22 mouse cellular contexts compared by ENCODE assay signal in the genomic region with DNA sequence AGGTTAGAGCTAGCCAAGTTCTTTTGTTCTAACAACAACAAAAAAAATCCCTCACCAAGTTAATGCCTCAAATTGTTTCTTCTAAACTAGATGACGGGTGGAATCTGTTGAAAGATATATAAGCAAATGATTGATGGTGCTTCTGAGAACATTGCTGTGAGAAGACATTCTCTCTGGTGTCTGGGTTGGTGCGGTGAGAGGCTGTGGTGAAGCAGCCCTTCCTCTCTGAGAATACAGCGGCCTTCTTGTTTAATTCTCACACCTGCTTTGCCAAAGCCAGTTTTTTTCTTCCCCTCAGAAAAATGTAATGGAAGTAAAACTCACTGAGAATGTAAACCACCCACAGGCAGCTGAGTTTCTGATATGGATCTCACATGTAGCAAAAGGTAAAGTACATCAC. TPM values are rescaled to one million over a fixed set of nuclear protein-coding genes. Genes with fewer than 3 reads are reported as not detected.
DNase-seq lines count a peak whose midpoint lies in the region; ATAC-seq and TF ChIP-seq lines count a peak whose summit lies in the region.
"Had no signal": no experiment of that assay in that cellular context is flagged by ENCODE, and none has a peak within 500 bp of the region (broad histone marks: within the 10 kb centered on the region; RNA-seq: fewer than 3 reads in every experiment).

No protein-coding gene starts in this region.

- no peak overlapping the region for H3K27ac ChIP-seq in liver, embryonic 11.5 days (ENCODE audit: low read depth, low read length)
- H3K27ac ChIP-seq in bone marrow, adult 2 months (ENCODE audit: control insufficient read depth, insufficient read depth, low read depth, low read length, poor library complexity), result peak overlapping the region; percentile 39; the same call in 1 of the 2 replicates
- H3K27ac ChIP-seq in liver, embryonic 12.5 days, result peak overlapping the region; percentile 89
- H3K27ac ChIP-seq in neural tube, embryonic 15.5 days (replicated peaks), result no peak overlapping the region
- H3K27ac ChIP-seq: embryonic facial prominence, embryonic 12.5 days; forebrain, embryonic 10.5 days; heart, embryonic 10.5 days; hindbrain, embryonic 13.5 days; macrophage had no signal

- H3K27me3 ChIP-seq in liver, embryonic 11.5 days (replicated peaks; ENCODE audit: control insufficient read depth, insufficient read depth, low read length), result no peaks in the 10 kb centered on the region
- H3K27me3 ChIP-seq in liver, embryonic 12.5 days (replicated peaks), result no peaks in the 10 kb centered on the region
- no peaks in the 10 kb centered on the region for H3K27me3 ChIP-seq in neural tube, embryonic 15.5 days (replicated peaks)
- H3K27me3 ChIP-seq: embryonic facial prominence, embryonic 12.5 days; hindbrain, embryonic 13.5 days had no signal

- WGBS in liver, embryonic 11.5 days, result 42% methylated on average over 3 of the region's 3 CpGs
- WGBS in bone marrow, adult 2 months, result 24% methylated on average over 3 of the region's 3 CpGs
- 30% methylated on average over 3 of the region's 3 CpGs for WGBS in liver, embryonic 12.5 days (ENCODE audit: insufficient replicate concordance)
- 70% methylated on average over 3 of the region's 3 CpGs for WGBS in neural tube, embryonic 15.5 days
- WGBS in lung, adult 2 months, result 31% methylated on average over 3 of the region's 3 CpGs

- no peak for DNase-seq in liver, embryonic 11.5 days (ENCODE audit: low spot score)
- DNase-seq in liver, result no peak
- DNase-seq in naive thymus-derived CD4-positive, alpha-beta T cell, adult 2 months (ENCODE audit: low read depth), result peak; percentile 56
- no peak for DNase-seq in lung, adult 2 months
- no peak for DNase-seq in adrenal gland, postnatal 10 days
- DNase-seq: cerebellum, adult 18-20 months; heart, postnatal 10 days; left cerebral cortex, postnatal 4 days; lung, embryonic 14.5 days; midbrain, embryonic 14.5 days; right cerebral cortex, adult 18-20 months had no signal

- no peak overlapping the region for H3K9ac ChIP-seq in liver, embryonic 11.5 days (ENCODE audit: low read depth, low read length)
- H3K9ac ChIP-seq in liver, embryonic 12.5 days, result peak overlapping the region; percentile 61
- H3K9ac ChIP-seq in neural tube, embryonic 15.5 days (replicated peaks), result no peak overlapping the region
- H3K9ac ChIP-seq: embryonic facial prominence, embryonic 12.5 days; hindbrain, embryonic 13.5 days; lung, embryonic 14.5 days had no signal

- H3K4me2 ChIP-seq in liver, embryonic 11.5 days, result no peak overlapping the region
- H3K4me2 ChIP-seq in liver, embryonic 12.5 days, result peak overlapping the region; percentile 50
- no peak overlapping the region for H3K4me2 ChIP-seq in neural tube, embryonic 15.5 days
- H3K4me2 ChIP-seq: embryonic facial prominence, embryonic 12.5 days; hindbrain, embryonic 13.5 days; lung, embryonic 14.5 days had no signal

- TF ChIP-seq POLR2A in bone marrow, adult 2 months (IDR thresholded peaks at IDR 0.05; ENCODE audit: borderline replicate concordance, control insufficient read depth, low read depth, low read length), result no peak
- no peak for TF ChIP-seq POLR2A in lung, adult 2 months (IDR thresholded peaks at IDR 0.05; ENCODE audit: borderline replicate concordance, extremely low read depth, low read depth, low read length)

- H3K4me1 ChIP-seq in liver, embryonic 11.5 days (replicated peaks; ENCODE audit: control insufficient read depth, insufficient read depth, low read length), result 0 out of 2 replicates have a peak, but pooled peaks cover 2% of the 10 kb centered on the region
- H3K4me1 ChIP-seq in bone marrow, adult 2 months (ENCODE audit: control insufficient read depth, insufficient read depth, low read length), result no peaks in the 10 kb centered on the region; the same call in 1 of the 2 replicates
- peaks cover 47% of the 10 kb centered on the region for H3K4me1 ChIP-seq in liver, embryonic 12.5 days
- H3K4me1 ChIP-seq in neural tube, embryonic 15.5 days, result no peaks in the 10 kb centered on the region
- no peaks in the 10 kb centered on the region for H3K4me1 ChIP-seq in lung, adult 2 months (ENCODE audit: control insufficient read depth, insufficient read depth, low read length)
- H3K4me1 ChIP-seq: embryonic facial prominence, embryonic 12.5 days; forebrain, embryonic 10.5 days; hindbrain, embryonic 13.5 days had no signal

- ATAC-seq in liver, embryonic 11.5 days (replicated peaks; ENCODE audit: low FRiP score), result 0 out of 2 replicates have a peak, but pooled peaks have one; percentile 35
- ATAC-seq in liver, embryonic 12.5 days, result peak; percentile 34; the same call in 1 of the 2 replicates
- ATAC-seq in neural tube, embryonic 15.5 days (ENCODE audit: low FRiP score), result no peak
- ATAC-seq: Patski had no signal

- no peaks in the 10 kb centered on the region for H3K36me3 ChIP-seq in liver, embryonic 11.5 days (ENCODE audit: control insufficient read depth, insufficient read depth, low read length)
- H3K36me3 ChIP-seq in liver, embryonic 12.5 days, result no peaks in the 10 kb centered on the region
- no peaks in the 10 kb centered on the region for H3K36me3 ChIP-seq in neural tube, embryonic 15.5 days
- H3K36me3 ChIP-seq: embryonic facial prominence, embryonic 12.5 days; forebrain, embryonic 10.5 days; heart, embryonic 10.5 days; hindbrain, embryonic 13.5 days had no signal

- H3K9me3 ChIP-seq in liver, embryonic 11.5 days (ENCODE audit: control insufficient read depth, low read length), result no peaks in the 10 kb centered on the region
- no peaks in the 10 kb centered on the region for H3K9me3 ChIP-seq in liver, embryonic 12.5 days (replicated peaks)
- no peaks in the 10 kb centered on the region for H3K9me3 ChIP-seq in neural tube, embryonic 15.5 days (replicated peaks)
- H3K9me3 ChIP-seq: embryonic facial prominence, embryonic 12.5 days; forebrain, embryonic 10.5 days; heart, embryonic 10.5 days; hindbrain, embryonic 13.5 days had no signal

- H3K4me3 ChIP-seq in liver, embryonic 11.5 days (ENCODE audit: low read depth, low read length), result no peak overlapping the region
- no peak overlapping the region for H3K4me3 ChIP-seq in bone marrow, adult 2 months (replicated peaks; ENCODE audit: control insufficient read depth, low read depth, low read length)
- peak overlapping the region; percentile 23 for H3K4me3 ChIP-seq in liver, embryonic 12.5 days
- H3K4me3 ChIP-seq in neural tube, embryonic 15.5 days (replicated peaks), result no peak overlapping the region
- no peak overlapping the region for H3K4me3 ChIP-seq in lung, adult 2 months (replicated peaks; ENCODE audit: extremely low read depth, low read depth, low read length)
- H3K4me3 ChIP-seq: embryonic facial prominence, embryonic 12.5 days; forebrain, embryonic 10.5 days; heart, embryonic 10.5 days; hindbrain, embryonic 13.5 days; myocyte had no signal

- no peak for TF ChIP-seq CTCF in bone marrow, adult 2 months (IDR thresholded peaks at IDR 0.05; ENCODE audit: control insufficient read depth, insufficient read depth, low read length)
- TF ChIP-seq CTCF in lung, adult 2 months (IDR thresholded peaks at IDR 0.05; ENCODE audit: insufficient read depth, low read length), result no peak

RNA-seq across cellular contexts. Expression of a gene that starts 36.3 kb away (rescaled TPM):
- 0.66 and 0.84 TPM in 2 replicates for polyA plus RNA-seq in liver, embryonic 11.5 days (2014; fragmentation: Nextera tagmentation; extraction: Ambion mirVana)
- 7.5 TPM in 1 of 2 replicates, not detected in the other for polyA plus RNA-seq in bone marrow, adult 2 months (2011; ENCODE audit: insufficient read depth, insufficient read length, low replicate concordance, missing spikeins)
- polyA plus RNA-seq in liver, embryonic 12.5 days (2016; fragmentation: Nextera tagmentation; extraction: Ambion mirVana), result 0.32 and 0.41 TPM in 2 replicates
- 3.1 and 5.2 TPM in 2 replicates for polyA plus RNA-seq in neural tube, embryonic 15.5 days (2015; fragmentation: Nextera tagmentation; extraction: Ambion mirVana)
- polyA plus RNA-seq in lung, adult 2 months (2012; rRNA removed), result 4.7 and 6.4 TPM in 2 replicates
- not detected for total RNA-seq in adrenal gland, postnatal 10 days (2021)
- total RNA-seq: gastrocnemius, adult 8-10 months; heart, postnatal 10 days had no signal
- polyA plus RNA-seq: myocyte, Patski had no signal

RNA-seq across cellular contexts. Expression of a gene that starts 57.8 kb away (rescaled TPM):
- polyA plus RNA-seq in liver, embryonic 11.5 days (2014; fragmentation: Nextera tagmentation; extraction: Ambion mirVana), result 0.14 and 0.38 TPM in 2 replicates
- polyA plus RNA-seq in bone marrow, adult 2 months (2011; ENCODE audit: insufficient read depth, insufficient read length, low replicate concordance, missing spikeins), result 12.1 and 14.5 TPM in 2 replicates
- polyA plus RNA-seq in liver, embryonic 12.5 days (2016; fragmentation: Nextera tagmentation; extraction: Ambion mirVana), result 0.30 and 0.57 TPM in 2 replicates
- polyA plus RNA-seq in neural tube, embryonic 15.5 days (2015; fragmentation: Nextera tagmentation; extraction: Ambion mirVana), result 0.04 and 4.3 TPM in 2 replicates
- 1.4 and 2.3 TPM in 2 replicates for polyA plus RNA-seq in lung, adult 2 months (2012; rRNA removed)
- total RNA-seq in adrenal gland, postnatal 10 days (2021), result 1 to 10 TPM; 1.8 to 3.0 TPM
- polyA plus RNA-seq: forebrain, embryonic 10.5 days; heart, embryonic 10.5 days; hindbrain, embryonic 13.5 days; midbrain, embryonic 14.5 days; myocyte; Patski had no signal

Comparison
In these comparisons a context has a peak if more than half of its experiments do, and no peak if none do; other contexts are left out.
1. H3K27ac ChIP-seq: peak in bone marrow, adult 2 months (single experiment) and liver, embryonic 12.5 days (single experiment); none in liver, embryonic 11.5 days (single experiment) and neural tube, embryonic 15.5 days (single experiment).